ENCODE assay signal across 13 mouse cellular contexts in genomic region chr15:83351546-83351945, GRCm38 (mm10).
"Had no signal": no experiment of that assay in that cellular context is flagged by ENCODE, and none has a peak within 500 bp of the region (broad histone marks: within the 10 kb centered on the region; RNA-seq: fewer than 3 reads in every experiment).

No protein-coding gene starts in this region.

- DNase-seq: kidney, postnatal 14 days; left cerebral cortex, postnatal 4 days; lung, adult 2 months; midbrain, embryonic 14.5 days; right cerebral cortex, postnatal 4 days; thymus, adult 2 months; thymus, postnatal 25 days had no signal

- H3K4me2 ChIP-seq: hindbrain, embryonic 14.5 days; kidney, embryonic 15.5 days; limb, embryonic 13.5 days; neural tube, embryonic 12.5 days had no signal

- H3K4me3 ChIP-seq: kidney, embryonic 15.5 days; limb, embryonic 13.5 days; midbrain, embryonic 10.5 days; neural tube, embryonic 12.5 days had no signal

- H3K36me3 ChIP-seq: limb, embryonic 13.5 days; midbrain, embryonic 10.5 days; neural tube, embryonic 12.5 days had no signal

- H3K27me3 ChIP-seq: kidney, embryonic 15.5 days; limb, embryonic 13.5 days; neural tube, embryonic 12.5 days had no signal

- H3K9me3 ChIP-seq: kidney, embryonic 15.5 days; limb, embryonic 13.5 days; midbrain, embryonic 10.5 days; neural tube, embryonic 12.5 days had no signal

- H3K27ac ChIP-seq: hindbrain, embryonic 14.5 days; kidney, embryonic 15.5 days; limb, embryonic 13.5 days; liver, embryonic 14.5 days; midbrain, embryonic 10.5 days; neural tube, embryonic 12.5 days had no signal

- H3K9ac ChIP-seq: hindbrain, embryonic 14.5 days; kidney, embryonic 15.5 days; limb, embryonic 13.5 days; neural tube, embryonic 12.5 days had no signal
